Mouse (Mus musculus) ES-E14 (cell line): ENCODE results near the gene Nsg1. TPM values are rescaled to one million over a fixed set of nuclear protein-coding genes. Genes with fewer than 3 reads are reported as not detected.

Experiments
- DNase-seq: peaks from one replicate; pipeline ENCODE4 v3.0.0-alpha.2; 2013; ENCODE audit warnings: low read depth, low spot score
- H3K27ac ChIP-seq: 2 replicates; pipeline ENCODE4 v1.5.1; 2012; ENCODE audit warnings: low read depth, mild to moderate bottlenecking, low read length, moderate library complexity, mixed read lengths; ENCODE audit not compliant: poor library complexity, insufficient read depth, severe bottlenecking
- H3K36me3 ChIP-seq: 2 replicates; pipeline ENCODE4 v1.6.1; 2012; ENCODE audit warnings: mild to moderate bottlenecking, low read length, moderate library complexity, mixed read lengths; ENCODE audit not compliant: control insufficient read depth, poor library complexity, insufficient read depth, severe bottlenecking
- H3K4me1 ChIP-seq, 2 experiments: fragments of 150-350 bp in 1 of 2; sonication (generic) in 1 of 2; 2 replicates each; pipeline ENCODE4 v1.6.1; 2012; ENCODE audit warnings: low read length in 2 of 2, mild to moderate bottlenecking in 1 of 2, mixed read lengths in 1 of 2; ENCODE audit not compliant: control insufficient read depth in 2 of 2, insufficient read depth in 2 of 2, poor library complexity in 1 of 2
- H3K4me3 ChIP-seq, 2 experiments: fragments of 150-350 bp in 1 of 2; sonication (generic) in 1 of 2; 2 replicates each; pipeline ENCODE4 v1.5.1; 2012; ENCODE audit warnings: low read length in 2 of 2, low read depth in 1 of 2, mild to moderate bottlenecking in 1 of 2, mixed read lengths in 1 of 2; ENCODE audit not compliant: insufficient read depth in 1 of 2, poor library complexity in 1 of 2, severe bottlenecking in 1 of 2
- H3K9ac ChIP-seq: 2 replicates; pipeline ENCODE4 v1.6.1; 2012; ENCODE audit warnings: low read depth, mild to moderate bottlenecking, low read length, mixed read lengths; ENCODE audit not compliant: poor library complexity, insufficient read depth, severe bottlenecking
- H3K9me3 ChIP-seq: fragments of 150-350 bp; sonication (generic); 2 replicates; pipeline ENCODE4 v1.6.1; 2012; ENCODE audit warnings: low read depth, mild to moderate bottlenecking, low read length; ENCODE audit not compliant: control insufficient read depth, insufficient read depth
- CHD2 ChIP-seq: IDR thresholded peaks from 2 replicates; pipeline ENCODE4 v1.6.1; 2014; ENCODE audit warnings: mild to moderate bottlenecking, low read depth, low read length, inconsistent platforms
- HCFC1 ChIP-seq: IDR thresholded peaks from 2 replicates; pipeline ENCODE4 v1.6.1; 2012; ENCODE audit warnings: low read length, inconsistent platforms, borderline replicate concordance; ENCODE audit not compliant: insufficient read depth
- MAFK ChIP-seq: IDR thresholded peaks from 2 replicates; pipeline ENCODE4 v1.6.1; 2014; ENCODE audit warnings: mild to moderate bottlenecking, low read depth, low read length, inconsistent platforms; ENCODE audit not compliant: insufficient read depth
- ZC3H11A ChIP-seq: IDR thresholded peaks from 2 replicates; pipeline ENCODE4 v1.6.1; 2012; ENCODE audit warnings: low read depth, mild to moderate bottlenecking, inconsistent platforms, low read length, borderline replicate concordance
- ZNF384 ChIP-seq: IDR thresholded peaks from 2 replicates; pipeline ENCODE4 v1.6.1; 2012; ENCODE audit warnings: low read depth, low read length, inconsistent platforms
- in situ Hi-C, 2 experiments: fragments of 600-800 bp; cut with MboI; formaldehyde crosslinking; loops; one replicate each; pipeline ENCODE4 v1.15.1; 2025; ENCODE audit warnings: low sequenced_read_pairs in 2 of 2, inconsistent platforms in 1 of 2; ENCODE audit not compliant: unreplicated experiment in 2 of 2
- total RNA-seq: library from RNA; depleted of rRNA; stranded (reverse); fragments of 300-350 nt; gene quantifications from 2 replicates; pipeline ENCODE4 v1.2.3, GENCODE M21; 2012; rRNA removed

Nsg1 gene
- total RNA-seq, 1 experiment, result 5.0 TPM

DNA sequence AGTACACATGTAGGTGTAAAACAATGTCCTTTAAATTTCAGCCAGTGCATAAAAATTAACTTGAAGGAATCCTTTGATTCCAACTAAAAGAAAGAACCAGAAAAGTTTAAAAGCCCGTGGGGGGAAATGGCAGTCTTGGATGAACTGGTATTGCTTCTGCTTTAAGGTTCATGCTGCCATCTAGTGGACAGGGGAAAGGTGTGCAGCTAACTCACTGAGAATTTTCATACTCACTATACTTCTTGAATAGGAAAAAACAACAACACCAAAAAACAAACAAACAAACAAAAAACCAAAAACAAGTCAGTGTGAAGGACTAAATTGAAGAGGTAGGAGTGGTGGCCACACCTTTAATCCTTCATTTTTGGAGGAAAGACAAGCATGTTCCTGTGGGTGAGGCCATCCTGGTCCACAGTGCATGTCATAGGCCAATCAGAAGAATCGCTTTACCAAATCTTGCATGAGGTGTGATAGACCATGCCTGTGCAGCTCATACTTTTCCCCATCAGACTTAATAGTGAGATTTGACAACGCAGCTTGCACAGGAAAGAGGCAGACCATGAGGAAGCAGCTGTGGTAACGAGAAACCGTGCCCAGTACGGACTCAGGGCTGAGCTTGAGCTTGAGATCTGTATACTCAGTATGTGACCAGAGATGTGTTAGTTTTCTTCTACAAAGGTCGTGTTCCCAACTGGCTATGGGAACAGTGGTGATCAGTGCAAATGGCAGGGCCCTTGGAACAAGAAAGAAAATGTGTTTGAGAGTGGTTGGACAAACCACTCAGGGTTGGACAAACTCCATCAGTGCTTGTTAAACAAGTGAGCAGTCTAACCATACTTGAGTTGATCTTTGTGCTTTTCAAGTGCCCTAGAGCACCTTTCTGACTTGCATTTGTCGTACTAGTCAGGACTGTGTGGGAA, 68.4 kb downstream of the Nsg1 start:
- in situ Hi-C loops, result loop anchor here in 1 of 2 experiments (5.0 kb wide), 1 partner anchor 274 kb away; no protein-coding TSS in a partner anchor
- H3K9ac ChIP-seq, result no peak overlapping the region
- TF ChIP-seq MAFK (no peak; the same call in 1 of the 2 replicates), ZC3H11A (peak; percentile 35; the same call in 1 of the 2 replicates)
- DNase-seq, result no peak
- no peak overlapping the region for H3K4me3 ChIP-seq
- H3K27ac ChIP-seq, result no peak overlapping the region
- no peaks in the 10 kb centered on the region for H3K36me3 ChIP-seq
- no peaks in the 10 kb centered on the region for H3K4me1 ChIP-seq
- no peaks in the 10 kb centered on the region for H3K9me3 ChIP-seq

DNA sequence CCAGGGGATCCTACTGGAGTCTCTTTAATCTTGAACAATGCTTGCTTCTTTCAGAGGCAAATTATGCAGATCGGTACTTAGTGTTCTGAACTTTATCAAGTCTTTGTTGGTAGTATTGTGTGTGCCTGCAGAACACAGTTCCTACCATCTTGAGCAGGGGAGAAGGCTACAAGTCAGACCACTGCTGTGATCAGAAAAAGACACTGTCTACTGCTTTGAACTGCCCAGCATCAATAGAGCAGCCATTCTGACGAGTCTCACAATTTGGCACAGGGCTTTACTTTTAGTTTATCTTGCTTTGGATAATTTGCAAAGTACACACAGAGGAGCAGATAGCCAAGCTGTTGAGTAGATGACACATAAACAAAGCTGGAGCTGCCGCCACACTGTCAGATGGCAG, 69.1 kb downstream of the Nsg1 start:
- no peaks in the 10 kb centered on the region for H3K4me1 ChIP-seq
- H3K9ac ChIP-seq, result no peak overlapping the region
- no peaks in the 10 kb centered on the region for H3K36me3 ChIP-seq
- no peak for TF ChIP-seq ZNF384
- no peak for TF ChIP-seq HCFC1
- TF ChIP-seq MAFK, result no peak
- no peak for TF ChIP-seq ZC3H11A
- no peak for TF ChIP-seq CHD2
- H3K4me3 ChIP-seq, result no peak overlapping the region
- no peaks in the 10 kb centered on the region for H3K9me3 ChIP-seq
- DNase-seq, result no peak
- in situ Hi-C loops, result loop anchor here in 1 of 2 experiments (5.0 kb wide), 1 partner anchor 273 kb away; no protein-coding TSS in a partner anchor
- no peak overlapping the region for H3K27ac ChIP-seq

DNA sequence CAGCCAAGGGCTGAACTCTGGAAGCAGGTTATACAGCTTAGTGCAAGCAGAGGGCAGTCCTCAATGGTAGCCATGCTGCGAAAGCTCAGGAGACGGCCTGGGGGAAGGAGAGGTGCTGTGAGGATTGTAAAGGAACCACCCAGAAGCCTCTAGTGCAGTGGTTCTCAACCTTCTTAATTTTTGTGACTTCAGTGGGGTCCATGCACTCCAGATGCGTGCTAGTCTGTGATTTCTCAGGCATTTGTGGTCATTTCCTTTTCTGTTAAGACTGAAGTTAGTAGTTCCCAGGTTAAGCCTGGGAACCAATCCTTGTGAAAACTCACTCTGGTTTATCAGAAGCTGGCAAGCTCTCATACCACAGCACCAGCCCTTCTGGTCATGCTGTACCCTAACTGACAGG, 69.6 kb downstream of the Nsg1 start:
- no peak for TF ChIP-seq ZC3H11A
- DNase-seq, result no peak
- H3K4me3 ChIP-seq, result no peak overlapping the region
- H3K4me1 ChIP-seq, result no peaks in the 10 kb centered on the region
- in situ Hi-C loops, result loop anchor here in 1 of 2 experiments (5.0 kb wide), 1 partner anchor 273 kb away; no protein-coding TSS in a partner anchor
- no peak overlapping the region for H3K9ac ChIP-seq
- no peaks in the 10 kb centered on the region for H3K36me3 ChIP-seq
- H3K9me3 ChIP-seq, result no peaks in the 10 kb centered on the region
- H3K27ac ChIP-seq, result no peak overlapping the region

Other genes with a start within 250 kb of the Nsg1 start
- 11.0 and 16.8 TPM in 2 replicates for gene Stx18, start 121.2 kb downstream of the Nsg1 start, total RNA-seq
- 18.3 and 23.8 TPM in 2 replicates for gene Zbtb49, start 60.5 kb upstream of the Nsg1 start, total RNA-seq
- 93.2 and 124 TPM in 2 replicates for gene Lyar, start 60.6 kb upstream of the Nsg1 start, total RNA-seq
- gene Tmem128, start 100.3 kb upstream of the Nsg1 start, total RNA-seq, result 47.7 and 62.5 TPM in 2 replicates
- gene Otop1, start 116.1 kb upstream of the Nsg1 start, total RNA-seq, result 1.2 and 1.5 TPM in 2 replicates
- not detected in 2 replicates for gene Drd5, start 159.5 kb upstream of the Nsg1 start, total RNA-seq